Mouse (Mus musculus): ENCODE measurements around the gene Cdh23. TPM values are rescaled to one million over a fixed set of nuclear protein-coding genes. Genes with fewer than 3 reads are reported as not detected.
A peak's percentile ranks its signal among the peaks of the same experiment; 100 is the strongest.

Cdh23 gene
- total and polyA plus RNA-seq, 3 experiments: 4.7 to 7.7 (median 7.0) TPM

GRCm38 (mm10) chr10:60653675-60654074, 42.6 kb downstream of the Cdh23 start:
- Histone ChIP-seq H3K9ac (ENCODE audit: low read depth, low read length) (no peak overlapping the region), H3K27ac (no peak overlapping the region), H3K27me3 (ENCODE audit: control insufficient read depth, insufficient read depth, low read length) (no peaks in the 10 kb centered on the region), H3K4me1 (ENCODE audit: control insufficient read depth, insufficient read depth, low read length) (no peaks in the 10 kb centered on the region), H3K36me3 (ENCODE audit: control insufficient read depth, insufficient read depth, low read length) (no peaks in the 10 kb centered on the region), H3K79me2 (replicated peaks; ENCODE audit: control insufficient read depth, insufficient read depth, low read length) (no peaks in the 10 kb centered on the region), H3K4me3 (no peak overlapping the region)
- TF ChIP-seq POLR2A (IDR thresholded peaks at IDR 0.05; ENCODE audit: insufficient read depth, low read depth, low read length): no peak
- TF ChIP-seq CTCF (IDR thresholded peaks at IDR 0.05): no peak
- no peak for TF ChIP-seq EP300 (IDR thresholded peaks at IDR 0.05; ENCODE audit: insufficient read depth, low read depth, low read length)
- 93% methylated on average over 4 of the region's 4 CpGs for WGBS
- no peak for DNase-seq
- intact Hi-C loops (cut with DNase I): no loop called here

DNA sequence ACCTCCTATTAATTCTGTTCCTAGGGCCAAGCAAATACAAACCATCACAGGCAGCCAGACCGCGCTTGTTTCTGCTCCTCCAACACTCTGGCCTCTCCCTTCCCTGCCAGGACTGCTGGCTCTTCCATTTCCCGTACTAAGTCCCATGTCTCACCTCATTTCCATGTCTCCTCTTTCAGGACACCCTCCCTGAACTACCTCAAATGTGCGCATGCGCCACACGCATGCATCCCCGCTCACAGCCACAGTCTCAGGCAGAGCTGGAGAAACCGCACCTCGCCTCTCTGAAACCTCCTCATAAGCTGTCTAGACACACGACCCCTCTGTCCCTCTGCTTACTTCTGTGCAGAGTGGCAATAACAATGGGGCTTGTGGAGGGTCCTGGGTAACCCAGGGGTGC, 43.2 kb downstream of the Cdh23 start:
- no peak for TF ChIP-seq EP300 (IDR thresholded peaks at IDR 0.05; ENCODE audit: insufficient read depth, low read depth, low read length)
- no peak for TF ChIP-seq CTCF (IDR thresholded peaks at IDR 0.05)
- no peak for TF ChIP-seq POLR2A (IDR thresholded peaks at IDR 0.05; ENCODE audit: insufficient read depth, low read depth, low read length)
- H3K79me2 ChIP-seq (replicated peaks; ENCODE audit: control insufficient read depth, insufficient read depth, low read length): no peaks in the 10 kb centered on the region

GRCm38 (mm10) chr10:60644079-60644641, 52.1 kb downstream of the Cdh23 start:
- WGBS: 69% methylated on average over 14 of the region's 14 CpGs
- TF ChIP-seq CTCF (IDR thresholded peaks at IDR 0.05) (no peak), POLR2A (IDR thresholded peaks at IDR 0.05; ENCODE audit: insufficient read depth, low read depth, low read length) (no peak), EP300 (IDR thresholded peaks at IDR 0.05; ENCODE audit: insufficient read depth, low read depth, low read length) (no peak)
- Histone ChIP-seq H3K4me3 (no peak overlapping the region), H3K9ac (ENCODE audit: low read depth, low read length) (no peak overlapping the region), H3K27me3 (ENCODE audit: control insufficient read depth, insufficient read depth, low read length) (no peaks in the 10 kb centered on the region), H3K27ac (no peak overlapping the region), H3K36me3 (ENCODE audit: control insufficient read depth, insufficient read depth, low read length) (no peaks in the 10 kb centered on the region), H3K4me1 (ENCODE audit: control insufficient read depth, insufficient read depth, low read length) (no peaks in the 10 kb centered on the region), H3K79me2 (replicated peaks; ENCODE audit: control insufficient read depth, insufficient read depth, low read length) (no peaks in the 10 kb centered on the region)
- no peak for DNase-seq
- intact Hi-C loops (cut with DNase I): no loop called here

More for the DNA sequence above, 43.2 kb downstream of the Cdh23 start:
- no peak for DNase-seq
- 88% methylated on average over 10 of the region's 10 CpGs for WGBS
- H3K36me3 ChIP-seq (ENCODE audit: control insufficient read depth, insufficient read depth, low read length): no peaks in the 10 kb centered on the region
- H3K27ac ChIP-seq: no peak overlapping the region
- H3K27me3 ChIP-seq (ENCODE audit: control insufficient read depth, insufficient read depth, low read length): no peaks in the 10 kb centered on the region
- intact Hi-C loops (cut with DNase I): no loop called here
- no peak overlapping the region for H3K9ac ChIP-seq (ENCODE audit: low read depth, low read length)
- no peaks in the 10 kb centered on the region for H3K4me1 ChIP-seq (ENCODE audit: control insufficient read depth, insufficient read depth, low read length)
- H3K4me3 ChIP-seq: no peak overlapping the region

DNA sequence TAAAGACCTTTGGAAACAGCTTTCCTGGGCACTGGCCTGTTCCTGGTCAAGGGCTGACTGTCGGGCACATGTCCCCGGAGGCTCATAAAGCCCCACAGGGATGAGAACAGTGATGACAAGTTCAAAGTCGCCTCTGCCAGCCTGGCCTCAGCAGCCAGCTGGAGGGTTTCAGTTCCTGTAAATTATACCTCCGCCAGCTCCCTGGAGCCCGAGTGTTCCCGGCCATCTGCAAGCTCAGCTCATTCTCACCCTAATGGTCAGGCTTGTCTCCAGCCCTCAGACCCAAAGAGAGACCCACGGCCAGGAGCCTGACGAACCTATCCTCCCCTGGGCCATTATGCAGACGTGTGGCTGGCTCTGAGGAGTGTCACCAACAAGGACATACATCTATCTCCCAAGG, 57.0 kb downstream of the Cdh23 start:
- WGBS: 56% methylated on average over 9 of the region's 9 CpGs
- Histone ChIP-seq H3K36me3 (ENCODE audit: control insufficient read depth, insufficient read depth, low read length) (no peaks in the 10 kb centered on the region), H3K4me3 (no peak overlapping the region), H3K27ac (no peak overlapping the region), H3K4me1 (ENCODE audit: control insufficient read depth, insufficient read depth, low read length) (peaks cover 1% of the 10 kb centered on the region), H3K9ac (ENCODE audit: low read depth, low read length) (no peak overlapping the region), H3K79me2 (replicated peaks; ENCODE audit: control insufficient read depth, insufficient read depth, low read length) (no peaks in the 10 kb centered on the region), H3K27me3 (ENCODE audit: control insufficient read depth, insufficient read depth, low read length) (no peaks in the 10 kb centered on the region)
- intact Hi-C loops (cut with DNase I): no loop called here
- DNase-seq: peak in 1 of 2 experiments; percentile 29
- TF ChIP-seq POLR2A (IDR thresholded peaks at IDR 0.05; ENCODE audit: insufficient read depth, low read depth, low read length) (no peak), CTCF (IDR thresholded peaks at IDR 0.05) (no peak), EP300 (IDR thresholded peaks at IDR 0.05; ENCODE audit: insufficient read depth, low read depth, low read length) (no peak)

- Histone ChIP-seq H3K27ac (no peak overlapping the region), H3K4me3 (no peak overlapping the region), H3K79me2 (replicated peaks; ENCODE audit: control insufficient read depth, insufficient read depth, low read length) (no peaks in the 10 kb centered on the region), H3K36me3 (ENCODE audit: control insufficient read depth, insufficient read depth, low read length) (no peaks in the 10 kb centered on the region), H3K4me1 (ENCODE audit: control insufficient read depth, insufficient read depth, low read length) (peaks cover 1% of the 10 kb centered on the region), H3K9ac (ENCODE audit: low read depth, low read length) (no peak overlapping the region), H3K27me3 (ENCODE audit: control insufficient read depth, insufficient read depth, low read length) (no peaks in the 10 kb centered on the region)
- WGBS: 27% methylated on average over 13 of the region's 13 CpGs
- TF ChIP-seq POLR2A (IDR thresholded peaks at IDR 0.05; ENCODE audit: insufficient read depth, low read depth, low read length) (no peak), CTCF (IDR thresholded peaks at IDR 0.05) (no peak), EP300 (IDR thresholded peaks at IDR 0.05; ENCODE audit: insufficient read depth, low read depth, low read length) (no peak)
- intact Hi-C loops (cut with DNase I): no loop called here
- peak in 1 of 2 experiments; percentile 18 for DNase-seq
Measured at GRCm38 (mm10) chr10:60635568-60636295, 60.6 kb downstream of the Cdh23 start.

DNA sequence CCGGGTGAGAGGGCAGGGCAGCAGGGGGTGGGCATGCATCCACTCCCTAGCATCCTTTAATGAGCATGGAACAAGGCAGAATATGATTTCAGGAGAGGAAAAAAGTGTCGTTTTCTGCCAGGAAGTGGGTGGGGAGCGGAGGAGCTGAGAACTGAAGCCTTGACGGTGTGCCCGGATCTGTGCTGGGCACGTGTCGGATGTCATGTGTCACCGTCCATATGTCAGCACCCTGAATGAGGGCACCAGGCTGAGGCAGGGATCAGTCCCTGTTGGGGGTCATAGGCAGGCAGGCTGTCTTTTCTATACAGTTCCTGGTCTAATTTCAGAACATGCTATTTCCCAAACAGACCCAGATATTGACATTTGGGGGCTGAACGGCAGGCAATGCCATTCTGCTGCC, 61.9 kb downstream of the Cdh23 start:
- TF ChIP-seq CTCF (IDR thresholded peaks at IDR 0.05) (no peak), POLR2A (IDR thresholded peaks at IDR 0.05; ENCODE audit: insufficient read depth, low read depth, low read length) (no peak), EP300 (IDR thresholded peaks at IDR 0.05; ENCODE audit: insufficient read depth, low read depth, low read length) (no peak)
- intact Hi-C loops (cut with DNase I): loop anchor here (5.0 kb wide), 1 partner anchor 53 kb away; no protein-coding TSS in a partner anchor
- H3K27ac ChIP-seq: no peak overlapping the region

More for the DNA sequence above, 61.9 kb downstream of the Cdh23 start:
- 48% methylated on average over 9 of the region's 9 CpGs for WGBS
- Histone ChIP-seq H3K4me1 (ENCODE audit: control insufficient read depth, insufficient read depth, low read length) (peaks cover 1% of the 10 kb centered on the region), H3K4me3 (no peak overlapping the region), H3K36me3 (ENCODE audit: control insufficient read depth, insufficient read depth, low read length) (no peaks in the 10 kb centered on the region), H3K79me2 (replicated peaks; ENCODE audit: control insufficient read depth, insufficient read depth, low read length) (no peaks in the 10 kb centered on the region), H3K9ac (ENCODE audit: low read depth, low read length) (no peak overlapping the region), H3K27me3 (ENCODE audit: control insufficient read depth, insufficient read depth, low read length) (no peaks in the 10 kb centered on the region)
- no peak for DNase-seq

Data from heart, adult 2 months (tissue).